Mouse (Mus musculus) urinary bladder, postnatal 0 days (tissue): Measurements from ENCODE around the gene Slc1a6. TPM values are rescaled to one million over a fixed set of nuclear protein-coding genes. Genes with fewer than 3 reads are reported as not detected.

Experiments
- polyA plus RNA-seq: library from polyadenylated mRNA; unstranded; fragments of >200 nt; fragmentation: Nextera tagmentation; extraction: Ambion mirVana; gene quantifications from 2 replicates; pipeline ENCODE4 v1.2.1, GENCODE M21; 2015

Slc1a6 gene
- 1.5 and 2.8 TPM in 2 replicates for polyA plus RNA-seq

DNA sequence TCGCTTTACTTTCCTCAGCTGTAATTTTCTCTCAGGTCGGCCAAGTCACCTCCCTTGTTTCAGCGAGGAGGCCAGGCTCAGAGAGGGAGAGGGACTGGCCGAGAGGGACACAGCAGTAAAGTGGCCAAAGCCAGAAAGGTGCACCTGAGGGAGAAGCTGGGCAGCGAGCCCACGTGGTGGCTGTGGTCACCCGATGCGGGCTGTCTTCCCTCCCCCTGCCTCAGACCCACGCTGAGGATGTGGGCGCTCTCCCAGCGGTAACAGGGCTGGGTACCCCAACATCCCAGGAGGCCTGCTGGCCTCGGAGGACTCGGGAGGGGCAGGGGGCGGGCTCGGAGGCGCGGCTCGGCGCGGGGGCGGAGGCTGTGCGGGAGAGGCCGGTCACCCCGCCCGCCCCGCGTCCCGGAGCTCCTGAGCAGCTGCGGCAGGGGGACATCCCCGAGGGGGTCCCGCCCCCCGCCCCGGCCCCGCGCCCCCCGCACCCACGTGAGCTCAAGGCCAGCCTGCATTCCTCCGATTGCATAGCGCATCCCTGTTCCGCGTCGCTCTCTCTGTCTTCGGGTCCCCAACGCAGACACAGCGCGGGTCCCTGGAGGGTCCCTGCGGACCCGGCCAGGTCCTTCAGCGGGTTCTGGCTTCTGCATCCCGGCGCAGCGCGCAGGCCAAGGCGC is at the start of gene Slc1a6:
Slc1a6 (plus strand) TSS at position 516 of the 671 bp plus-strand sequence.

DNA sequence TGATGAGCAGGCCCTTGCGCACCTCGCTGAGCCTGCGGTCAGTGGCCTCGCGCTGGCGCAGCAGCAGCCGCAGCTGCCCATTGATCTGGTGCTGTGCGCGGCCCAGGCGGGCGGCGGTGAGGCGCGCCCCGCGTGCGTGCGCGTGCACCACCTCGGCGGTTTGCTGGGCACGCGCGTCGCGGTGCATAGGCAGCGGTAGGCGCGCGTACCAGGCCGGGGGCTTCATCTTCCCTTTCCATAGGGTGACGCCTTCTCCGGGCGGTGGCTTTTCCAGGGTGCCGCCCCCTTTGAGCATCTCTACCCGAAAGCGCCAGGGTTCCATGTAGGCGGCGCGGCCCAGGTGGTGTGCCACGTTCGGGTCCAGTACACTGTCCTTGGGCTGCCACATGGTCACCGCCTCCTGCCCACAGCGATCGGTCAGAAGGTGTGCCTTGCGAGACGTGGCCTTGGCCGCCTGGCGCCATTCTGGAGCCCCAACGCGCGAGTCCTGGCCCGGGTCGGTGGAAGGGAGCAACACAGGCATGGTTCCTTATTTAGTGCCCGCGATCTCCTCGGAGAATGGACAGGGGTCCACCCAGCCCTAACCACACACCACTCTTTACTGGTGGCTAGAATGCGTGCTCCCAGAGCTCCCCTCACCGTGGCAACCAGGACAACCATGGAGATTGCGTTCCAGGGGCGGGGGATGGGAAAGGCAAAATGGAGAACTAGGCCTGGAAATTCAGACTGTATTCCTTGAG is 27.7 kb upstream of the Slc1a6 start, which contains the start of gene Ccdc105:
Ccdc105 (minus strand) TSS at position 614 of the 740 bp plus-strand sequence.

DNA sequence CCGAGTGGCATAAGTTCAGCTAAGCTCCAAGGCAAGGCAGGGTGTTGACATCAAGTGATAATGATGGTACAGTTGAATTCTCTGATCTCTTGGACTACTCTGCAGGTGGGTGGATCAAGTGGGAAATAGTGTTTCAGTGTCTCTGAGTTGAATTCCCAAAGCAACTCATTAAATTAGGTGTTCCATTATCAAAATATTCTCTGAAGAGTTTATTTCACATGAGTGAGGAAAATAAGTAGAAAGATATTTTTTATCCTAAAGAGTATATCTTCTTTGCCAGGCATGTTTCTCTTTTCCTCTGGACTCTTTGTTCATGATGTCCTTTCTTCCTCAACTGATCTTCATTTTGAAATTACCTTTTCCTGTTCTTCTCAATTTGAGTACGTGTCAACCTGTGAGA is 71.8 kb downstream of the Slc1a6 start, which contains the start of gene Olfr1356:
Olfr1356 (minus strand) TSS at position 101 of the 400 bp plus-strand sequence.

Other genes with a start within 250 kb of the Slc1a6 start
- 35.8 and 38.8 TPM in 2 replicates for gene Ilvbl, start 206.2 kb upstream of the Slc1a6 start, polyA plus RNA-seq
- gene Syde1, start 188.5 kb upstream of the Slc1a6 start, polyA plus RNA-seq = 14.8 and 17.1 TPM in 2 replicates
- not detected in 2 replicates for gene Olfr1357, start 162.4 kb upstream of the Slc1a6 start, polyA plus RNA-seq
- 0.22 and 0.41 TPM in 2 replicates for gene Casp14, start 62.2 kb upstream of the Slc1a6 start, polyA plus RNA-seq
- 0.08 TPM in 1 of 2 replicates, not detected in the other for gene Ccdc105, start 27.4 kb upstream of the Slc1a6 start, polyA plus RNA-seq
- gene Olfr1356, start 71.7 kb downstream of the Slc1a6 start, polyA plus RNA-seq = not detected in 2 replicates
- gene Olfr1355, start 95.0 kb downstream of the Slc1a6 start, polyA plus RNA-seq = not detected in 2 replicates
- gene Olfr1354, start 132.7 kb downstream of the Slc1a6 start, polyA plus RNA-seq = not detected in 2 replicates
- not detected in 2 replicates for gene Olfr8, start 170.1 kb downstream of the Slc1a6 start, polyA plus RNA-seq
- not detected in 2 replicates for gene Olfr1353, start 182.8 kb downstream of the Slc1a6 start, polyA plus RNA-seq
- not detected in 2 replicates for gene Olfr1352, start 200.6 kb downstream of the Slc1a6 start, polyA plus RNA-seq
- not detected in 2 replicates for gene Olfr1351, start 232.0 kb downstream of the Slc1a6 start, polyA plus RNA-seq
- 0.11 TPM in 1 of 2 replicates, not detected in the other for gene Olfr57, start 248.2 kb downstream of the Slc1a6 start, polyA plus RNA-seq